Mouse (Mus musculus) layer of hippocampus, postnatal 25 days (tissue): ENCODE data around the gene P2ry2. TPM values are rescaled to one million over a fixed set of nuclear protein-coding genes. Genes with fewer than 3 reads are reported as not detected.

Experiments used
- DNase-seq, 2 experiments: peaks; one replicate each; pipeline ENCODE4 v3.0.0; 2022; ENCODE audit warnings: mixed read lengths in 2 of 2, low spot score in 1 of 2; ENCODE audit errors: extremely low spot score in 1 of 2
- total RNA-seq, 2 experiments: library from RNA; stranded (reverse); gene quantifications; 2 replicates each; pipeline ENCODE4 v1.2.3; 2021

The P2ry2 gene
- 1 to 10 TPM in 1 of 2 experiments, under 1 TPM in 1; 0.62 to 1.3 TPM for total RNA-seq

- DNase-seq: no peak
These were observed at the start of gene P2ry2 for GRCm38 (mm10) chr7:101012541-101012940. TSS of gene P2ry2 (minus strand) at chr7:101012866.

GRCm38 (mm10) chr7:101062246-101062645 lies 49.6 kb upstream of the P2ry2 start:
- DNase-seq: peak; percentile 23 to 27

GRCm38 (mm10) chr7:101061381-101061780 lies 48.7 kb upstream of the P2ry2 start:
- peak; percentile 89 to 98 for DNase-seq

GRCm38 (mm10) chr7:101060476-101060875 lies 47.8 kb upstream of the P2ry2 start:
- DNase-seq: no peak

GRCm38 (mm10) chr7:101059188-101059587 lies 46.5 kb upstream of the P2ry2 start:
- no peak for DNase-seq

GRCm38 (mm10) chr7:101057309-101057708 lies 44.6 kb upstream of the P2ry2 start:
- no peak for DNase-seq

GRCm38 (mm10) chr7:101053136-101053535 lies 40.5 kb upstream of the P2ry2 start:
- DNase-seq: no peak

- peak; percentile 46 to 57 for DNase-seq
These were observed 39.0 kb upstream of the P2ry2 start for GRCm38 (mm10) chr7:101051551-101052221.

GRCm38 (mm10) chr7:101050724-101051550 lies 38.3 kb upstream of the P2ry2 start:
- DNase-seq: no peak

GRCm38 (mm10) chr7:101049326-101050087 lies 36.8 kb upstream of the P2ry2 start:
- no peak for DNase-seq

GRCm38 (mm10) chr7:101048247-101048646 lies 35.6 kb upstream of the P2ry2 start:
- no peak for DNase-seq

GRCm38 (mm10) chr7:101043846-101044541 lies 31.3 kb upstream of the P2ry2 start:
- no peak for DNase-seq

GRCm38 (mm10) chr7:101041977-101042749 lies 29.5 kb upstream of the P2ry2 start:
- DNase-seq: no peak

- no peak for DNase-seq
These were observed 28.9 kb upstream of the P2ry2 start for GRCm38 (mm10) chr7:101041544-101041943.

- DNase-seq: no peak
These were observed 20.7 kb upstream of the P2ry2 start for GRCm38 (mm10) chr7:101033371-101033770.

- DNase-seq: no peak
These were observed 18.6 kb upstream of the P2ry2 start for GRCm38 (mm10) chr7:101031234-101031633.

GRCm38 (mm10) chr7:101030756-101031155 lies 18.1 kb upstream of the P2ry2 start:
- no peak for DNase-seq

- DNase-seq: no peak
These were observed 16.8 kb upstream of the P2ry2 start for GRCm38 (mm10) chr7:101029446-101029845.

- no peak for DNase-seq
These were observed 16.3 kb upstream of the P2ry2 start for GRCm38 (mm10) chr7:101028991-101029390.

GRCm38 (mm10) chr7:101028444-101028757 lies 15.7 kb upstream of the P2ry2 start:
- DNase-seq: no peak
